12 mouse cellular contexts compared by ENCODE assay signal in genomic region chr2:147367911-147368591, GRCm38 (mm10). TPM values are rescaled to one million over a fixed set of nuclear protein-coding genes. Genes with fewer than 3 reads are reported as not detected.
A peak's percentile ranks its signal among the peaks of the same experiment; 100 is the strongest.
DNase-seq lines count a peak whose midpoint lies in the region; ATAC-seq lines count a peak whose summit lies in the region.
"Had no signal": no experiment of that assay in that cellular context is flagged by ENCODE, and none has a peak within 500 bp of the region (broad histone marks: within the 10 kb centered on the region; RNA-seq: fewer than 3 reads in every experiment).

No protein-coding gene starts in this region.

- peaks cover 95% of the 10 kb centered on the region for H3K27me3 ChIP-seq in heart, embryonic 10.5 days (ENCODE audit: insufficient read depth, poor library complexity, severe bottlenecking)
- peaks cover 88% of the 10 kb centered on the region for H3K27me3 ChIP-seq in megakaryocyte, embryonic 14.5 days (replicated peaks)
- peaks cover 91% of the 10 kb centered on the region for H3K27me3 ChIP-seq in forebrain, embryonic 15.5 days
- H3K27me3 ChIP-seq in neural tube, embryonic 14.5 days (ENCODE audit: control insufficient read depth, insufficient read depth, low read length), result peaks cover 77% of the 10 kb centered on the region

- no peaks in the 10 kb centered on the region for H3K36me3 ChIP-seq in heart, embryonic 10.5 days
- no peaks in the 10 kb centered on the region for H3K36me3 ChIP-seq in megakaryocyte, embryonic 14.5 days (replicated peaks; ENCODE audit: low read length)
- no peaks in the 10 kb centered on the region for H3K36me3 ChIP-seq in forebrain, embryonic 15.5 days
- no peaks in the 10 kb centered on the region for H3K36me3 ChIP-seq in neural tube, embryonic 14.5 days (ENCODE audit: control insufficient read depth, insufficient read depth, low read length)

- no peaks in the 10 kb centered on the region for H3K9me3 ChIP-seq in heart, embryonic 10.5 days
- H3K9me3 ChIP-seq in megakaryocyte, embryonic 14.5 days, result peaks cover 26% of the 10 kb centered on the region
- no peaks in the 10 kb centered on the region for H3K9me3 ChIP-seq in forebrain, embryonic 15.5 days
- H3K9me3 ChIP-seq in neural tube, embryonic 14.5 days (ENCODE audit: control insufficient read depth, low read length), result no peaks in the 10 kb centered on the region; the same call in 1 of the 2 replicates

- peak overlapping the region; percentile 48 for H3K4me3 ChIP-seq in heart, embryonic 10.5 days
- peak overlapping the region; percentile 50 for H3K4me3 ChIP-seq in megakaryocyte, embryonic 14.5 days (replicated peaks)
- no peak overlapping the region for H3K4me3 ChIP-seq in forebrain, embryonic 15.5 days
- no peak overlapping the region for H3K4me3 ChIP-seq in neural tube, embryonic 14.5 days (ENCODE audit: low read depth, low read length)

- H3K27ac ChIP-seq in heart, embryonic 10.5 days, result no peak overlapping the region
- H3K27ac ChIP-seq in forebrain, embryonic 15.5 days (replicated peaks), result no peak overlapping the region
- no peak overlapping the region for H3K27ac ChIP-seq in neural tube, embryonic 14.5 days (ENCODE audit: low read depth, low read length)

- no peak overlapping the region for H3K4me2 ChIP-seq in forebrain, embryonic 15.5 days (replicated peaks)
- H3K4me2 ChIP-seq in neural tube, embryonic 14.5 days (ENCODE audit: low read depth, low read length), result no peak overlapping the region

- intact Hi-C loops in heart, postnatal 36 days (cut with DNase I), result no loop called here

- no peak overlapping the region for H3K9ac ChIP-seq in forebrain, embryonic 15.5 days (replicated peaks)
- H3K9ac ChIP-seq in neural tube, embryonic 14.5 days (replicated peaks; ENCODE audit: low read depth, low read length), result no peak overlapping the region

- ATAC-seq in megakaryocyte, adult 5-6 weeks (ENCODE audit: poor library complexity, severe bottlenecking), result no peak
- ATAC-seq in forebrain, embryonic 15.5 days (replicated peaks), result 0 out of 2 replicates have a peak, but pooled peaks have one; percentile 33
- peak; percentile 50; the same call in 1 of the 2 replicates for ATAC-seq in neural tube, embryonic 14.5 days (ENCODE audit: low read depth)

- H3K4me1 ChIP-seq in heart, embryonic 10.5 days, result peaks cover 26% of the 10 kb centered on the region
- peaks cover 13% of the 10 kb centered on the region for H3K4me1 ChIP-seq in megakaryocyte, embryonic 14.5 days
- peaks cover 12% of the 10 kb centered on the region for H3K4me1 ChIP-seq in forebrain, embryonic 15.5 days
- no peaks in the 10 kb centered on the region for H3K4me1 ChIP-seq in neural tube, embryonic 14.5 days (ENCODE audit: control insufficient read depth, insufficient read depth, low read length)

- under 1% methylated on average over 32 of the region's 32 CpGs for WGBS in heart, embryonic 10.5 days
- 2% methylated on average over 32 of the region's 32 CpGs for WGBS in forebrain, embryonic 15.5 days
- 1% methylated on average over 32 of the region's 32 CpGs for WGBS in neural tube, embryonic 14.5 days

- no peak for DNase-seq in heart, embryonic 10.5 days (ENCODE audit: low spot score)
- no peak for DNase-seq in heart, postnatal 36 days
- DNase-seq in c-Kit-positive CD71-positive TER-119-positive erythroid progenitor cells, embryonic 14.5 days (ENCODE audit: low spot score), result no peak
- no peak for DNase-seq in ovary, postnatal 14 days (ENCODE audit: low spot score)
- DNase-seq: gastrocnemius, postnatal 10 days had no signal

RNA-seq across cellular contexts. Expression of gene Pax1, which starts 6.3 kb away (rescaled TPM):
- 0.54 and 1.7 TPM in 2 replicates for polyA plus RNA-seq in heart, embryonic 10.5 days (2016; fragmentation: Nextera tagmentation; extraction: Ambion mirVana)
- total RNA-seq in heart, postnatal 36 days (2021), result not detected
- polyA plus RNA-seq in megakaryocyte, embryonic 14.5 days (2012; ENCODE audit: insufficient read depth, low replicate concordance), result not detected in 2 replicates
- total RNA-seq in megakaryocyte, adult 5-6 weeks (2015), result not detected in 2 replicates
- not detected in 2 replicates for total RNA-seq in megakaryocyte, adult 5-6 weeks (2017)
- polyA plus RNA-seq in forebrain, embryonic 15.5 days (2015; fragmentation: Nextera tagmentation; extraction: Ambion mirVana), result not detected in 2 replicates
- 0.09 and 0.22 TPM in 2 replicates for polyA plus RNA-seq in neural tube, embryonic 14.5 days (2014; fragmentation: Nextera tagmentation; extraction: Ambion mirVana)
- total RNA-seq: layer of hippocampus, adult 18-20 months had no signal
- polyA plus RNA-seq: C2C12; liver, embryonic 16.5 days had no signal

Comparison
In these comparisons a context has a peak if more than half of its experiments do, and no peak if none do; other contexts are left out.
1. H3K4me3 ChIP-seq: peak in heart, embryonic 10.5 days (single experiment) and megakaryocyte, embryonic 14.5 days (single experiment); none in forebrain, embryonic 15.5 days (single experiment) and neural tube, embryonic 14.5 days (single experiment).